Mouse (Mus musculus) neutrophil, adult 65 days (primary cell): ENCODE results near the gene Ampd1. TPM values are rescaled to one million over a fixed set of nuclear protein-coding genes. Genes with fewer than 3 reads are reported as not detected.

ENCODE experiments used
- total RNA-seq: library from RNA; stranded (reverse); gene quantifications from 2 replicates; pipeline ENCODE4 v1.2.4, GENCODE M21; 2023

Gene Ampd1
- total RNA-seq = not detected in 2 replicates

GRCm38 (mm10) chr3:103073771-103074170 is at the start of gene Ampd1:
Gene Ampd1 (plus strand): TSS chr3:103074014.

GRCm38 (mm10) chr3:103058207-103059157 is 15.3 kb upstream of the Ampd1 start, which contains the start of gene Nras:
Gene Nras (plus strand): TSS chr3:103058285.

GRCm38 (mm10) chr3:103102454-103103390 is 28.9 kb downstream of the Ampd1 start, which contains the start of gene Dennd2c:
Gene Dennd2c (plus strand): TSS chr3:103102604.

Other genes starting within 250 kb of the Ampd1 start
- gene Sycp1, start 137.9 kb upstream of the Ampd1 start, total RNA-seq = not detected in 2 replicates
- not detected in 2 replicates for gene Nr1h5, start 109.9 kb upstream of the Ampd1 start, total RNA-seq
- 52.3 and 61.8 TPM in 2 replicates for gene Sike1, start 78.3 kb upstream of the Ampd1 start, total RNA-seq
- 340 and 411 TPM in 2 replicates for gene Csde1, start 53.6 kb upstream of the Ampd1 start, total RNA-seq
- 98.0 and 115 TPM in 2 replicates for gene Nras, start 15.7 kb upstream of the Ampd1 start, total RNA-seq
- gene Dennd2c, start 28.6 kb downstream of the Ampd1 start, total RNA-seq = 0.75 and 1.5 TPM in 2 replicates
- gene Bcas2, start 97.6 kb downstream of the Ampd1 start, total RNA-seq = 32.9 and 33.2 TPM in 2 replicates
- 39.7 and 46.5 TPM in 2 replicates for gene Trim33, start 205.3 kb downstream of the Ampd1 start, total RNA-seq